Mouse (Mus musculus) megakaryocyte, embryonic 14.5 days (primary cell): ENCODE data around the gene 1700023F06Rik. TPM values are rescaled to one million over a fixed set of nuclear protein-coding genes. Genes with fewer than 3 reads are reported as not detected.

Source experiments
- H3K27me3 ChIP-seq: replicated peaks from 2 replicates; pipeline ENCODE3; 2012; ENCODE audit warnings: inconsistent platforms
- H3K36me3 ChIP-seq: replicated peaks from 2 replicates; pipeline ENCODE3; 2012; ENCODE audit warnings: low read length, inconsistent platforms, mixed read lengths
- H3K4me1 ChIP-seq: 2 replicates; pipeline ENCODE4 v1.6.1; 2012; ENCODE audit warnings: inconsistent platforms
- H3K4me3 ChIP-seq: replicated peaks from 2 replicates; pipeline ENCODE3; 2012; ENCODE audit warnings: moderate library complexity, mild to moderate bottlenecking, inconsistent platforms
- H3K9me3 ChIP-seq: 2 replicates; pipeline ENCODE4 v1.6.1; 2012; ENCODE audit warnings: inconsistent platforms
- FLI1 ChIP-seq: IDR thresholded peaks from 2 replicates; pipeline ENCODE4 v1.6.1; 2012; ENCODE audit warnings: low read length, inconsistent platforms, mixed read lengths
- GATA1 ChIP-seq: IDR thresholded peaks from 3 replicates; pipeline ENCODE4 v1.6.1; 2012; ENCODE audit warnings: mixed read lengths, low read length, inconsistent platforms, borderline replicate concordance
- polyA plus RNA-seq: library from polyadenylated mRNA; stranded (reverse); fragments of >175 nt; gene quantifications from 2 replicates; pipeline ENCODE4 v1.2.3, GENCODE M21; 2012; ENCODE audit warnings: low replicate concordance; ENCODE audit not compliant: insufficient read depth

1700023F06Rik gene
- polyA plus RNA-seq, 1 experiment = not detected

- no peaks in the 10 kb centered on the region for H3K9me3 ChIP-seq
- H3K27me3 ChIP-seq = peaks cover 36% of the 10 kb centered on the region
- no peak overlapping the region for H3K4me3 ChIP-seq
- peaks cover 74% of the 10 kb centered on the region for H3K4me1 ChIP-seq
- TF ChIP-seq GATA1 = no peak
- TF ChIP-seq FLI1 = no peak
- H3K36me3 ChIP-seq = peaks cover 22% of the 10 kb centered on the region
Measured at GRCm38 (mm10) chr11:103176510-103176909, 31.8 kb downstream of the 1700023F06Rik start.

DNA sequence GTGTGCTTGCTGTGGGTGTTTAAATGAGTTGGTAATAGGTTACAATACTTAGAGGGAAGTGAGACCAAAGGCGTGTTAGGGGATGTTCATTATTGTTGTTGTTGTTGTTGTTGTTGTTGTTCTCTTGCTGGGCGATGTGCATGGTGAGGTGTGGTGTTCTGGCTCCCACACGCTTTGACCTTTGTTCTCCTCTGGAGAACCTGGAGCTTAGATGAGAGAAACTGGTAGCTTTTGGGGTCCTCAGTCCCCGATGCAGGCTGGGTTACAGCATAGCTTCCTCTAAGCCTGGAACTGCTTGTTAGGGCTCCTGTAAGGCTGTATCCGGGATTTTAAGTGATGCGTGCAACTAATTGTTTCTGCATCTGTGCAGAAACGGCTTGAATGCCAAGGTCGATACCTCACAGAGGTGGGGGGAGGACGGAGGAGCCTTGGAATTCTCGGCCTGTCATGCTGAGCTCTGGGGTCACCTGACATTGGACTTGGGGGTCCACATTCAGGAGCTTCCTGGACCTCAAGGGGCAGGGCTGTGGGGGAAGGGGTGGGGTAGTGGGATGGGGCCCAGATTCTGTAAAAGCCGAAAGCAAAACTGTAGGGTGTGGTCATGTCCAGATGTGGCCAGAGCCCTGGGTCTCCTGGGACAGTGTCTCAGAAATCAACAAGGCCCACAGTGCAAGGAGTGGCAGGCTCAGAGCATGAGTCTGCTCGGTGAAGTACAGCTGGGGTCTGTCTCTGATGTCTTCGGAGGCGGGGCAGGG is 32.5 kb downstream of the 1700023F06Rik start:
- Histone ChIP-seq H3K27me3 (peaks cover 42% of the 10 kb centered on the region), H3K4me1 (peaks cover 81% of the 10 kb centered on the region), H3K36me3 (peaks cover 22% of the 10 kb centered on the region), H3K9me3 (no peaks in the 10 kb centered on the region), H3K4me3 (peak overlapping the region; percentile 11)
- TF ChIP-seq GATA1 (no peak), FLI1 (no peak)

DNA sequence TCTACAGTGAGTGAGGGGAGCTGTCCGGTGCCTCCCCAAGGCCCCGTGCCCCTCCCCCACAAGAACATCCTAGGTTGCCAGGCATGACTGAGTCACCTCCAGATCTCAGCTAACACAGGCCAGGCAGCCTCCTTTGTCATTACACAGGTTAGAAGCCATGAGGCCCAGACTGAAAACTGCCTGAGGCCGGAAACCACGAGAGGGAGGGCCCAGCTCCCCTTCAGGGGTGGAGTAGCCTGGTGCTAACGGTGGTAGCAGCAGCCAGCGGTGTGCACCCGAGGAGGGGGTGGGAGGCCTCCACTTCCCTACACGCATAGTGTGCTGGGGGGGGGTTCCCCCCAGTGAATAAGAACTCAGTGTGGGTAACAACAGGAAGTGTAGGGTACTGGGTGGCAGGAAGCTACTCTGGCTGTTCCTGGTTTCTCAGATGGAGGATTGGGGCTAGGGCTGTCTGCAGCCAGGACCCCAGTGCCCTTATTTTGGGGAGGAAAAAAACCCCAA is 33.4 kb downstream of the 1700023F06Rik start:
- Histone ChIP-seq H3K4me3 (peak overlapping the region; percentile 70), H3K27me3 (peaks cover 48% of the 10 kb centered on the region), H3K36me3 (peaks cover 14% of the 10 kb centered on the region), H3K9me3 (no peaks in the 10 kb centered on the region), H3K4me1 (peaks cover 90% of the 10 kb centered on the region)
- no peak for TF ChIP-seq GATA1
- no peak for TF ChIP-seq FLI1

DNA sequence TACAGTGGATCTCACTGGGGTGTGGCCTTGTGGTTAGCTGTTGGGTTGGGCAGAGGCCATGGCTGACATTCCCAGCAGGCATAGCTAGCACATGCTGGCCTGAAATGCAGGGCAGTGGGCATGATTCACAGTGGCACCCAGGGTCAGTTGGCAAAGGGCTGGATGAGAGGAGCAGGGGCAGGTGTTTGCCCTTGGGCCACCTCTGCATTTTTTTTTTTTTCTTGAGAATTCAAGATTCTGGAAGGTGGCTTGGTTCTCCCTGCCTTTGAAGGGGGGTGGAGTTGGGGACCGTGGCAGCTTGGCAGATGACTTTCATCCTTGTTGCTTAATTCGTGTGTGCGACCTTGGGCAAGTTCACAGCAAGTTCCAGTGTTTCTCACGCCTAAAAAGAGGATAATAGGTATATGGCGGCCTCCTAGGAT is 33.9 kb downstream of the 1700023F06Rik start:
- H3K4me1 ChIP-seq = peaks cover 90% of the 10 kb centered on the region
- peaks cover 9% of the 10 kb centered on the region for H3K36me3 ChIP-seq
- peak overlapping the region; percentile 74 for H3K4me3 ChIP-seq
- TF ChIP-seq GATA1 = no peak
- TF ChIP-seq FLI1 = no peak
- H3K27me3 ChIP-seq = peaks cover 48% of the 10 kb centered on the region
- H3K9me3 ChIP-seq = no peaks in the 10 kb centered on the region

DNA sequence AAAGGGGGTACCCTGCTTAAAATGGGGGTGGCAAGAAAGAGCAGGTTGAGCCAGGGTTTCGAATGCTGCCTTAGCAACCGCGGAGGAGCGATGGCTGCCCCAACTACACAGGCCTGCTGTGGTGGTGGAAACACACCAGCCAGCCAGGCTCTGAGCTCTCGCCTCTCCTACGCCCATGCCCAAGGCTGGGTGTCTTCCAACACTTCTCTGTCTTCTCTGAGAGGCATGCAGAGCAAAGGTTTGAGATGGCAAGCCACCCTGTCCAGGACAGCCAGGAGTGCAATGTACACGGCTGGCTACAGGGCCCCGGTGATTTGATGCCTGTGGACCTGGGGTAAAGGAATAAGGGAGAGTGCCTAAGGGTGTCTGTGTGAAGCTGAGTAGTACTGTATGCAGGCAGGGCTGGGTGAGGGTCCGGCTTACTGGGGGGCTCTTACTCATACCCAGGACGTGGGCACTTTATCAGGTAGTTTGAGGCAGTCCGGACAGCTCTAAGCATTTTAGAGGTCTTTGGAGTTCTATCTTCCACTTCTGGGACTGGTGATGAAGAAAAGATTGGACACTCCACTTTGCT is 34.5 kb downstream of the 1700023F06Rik start:
- TF ChIP-seq FLI1 = no peak
- no peak for TF ChIP-seq GATA1
- H3K4me1 ChIP-seq = peaks cover 92% of the 10 kb centered on the region
- H3K4me3 ChIP-seq = peak overlapping the region; percentile 52
- H3K36me3 ChIP-seq = peaks cover 3% of the 10 kb centered on the region
- H3K9me3 ChIP-seq = no peaks in the 10 kb centered on the region
- H3K27me3 ChIP-seq = peaks cover 47% of the 10 kb centered on the region

- peaks cover 46% of the 10 kb centered on the region for H3K27me3 ChIP-seq
- H3K4me3 ChIP-seq = peak overlapping the region; percentile 52
- TF ChIP-seq GATA1 (no peak), FLI1 (no peak)
- no peaks in the 10 kb centered on the region for H3K9me3 ChIP-seq
- peaks cover 91% of the 10 kb centered on the region for H3K4me1 ChIP-seq
- no peaks in the 10 kb centered on the region for H3K36me3 ChIP-seq
Measured at GRCm38 (mm10) chr11:103173041-103173770, 35.2 kb downstream of the 1700023F06Rik start.

- peaks cover 46% of the 10 kb centered on the region for H3K27me3 ChIP-seq
- H3K36me3 ChIP-seq = no peaks in the 10 kb centered on the region
- H3K4me3 ChIP-seq = peak overlapping the region; percentile 92
- H3K4me1 ChIP-seq = peaks cover 84% of the 10 kb centered on the region
- H3K9me3 ChIP-seq = no peaks in the 10 kb centered on the region
- TF ChIP-seq GATA1 (no peak), FLI1 (no peak)
Measured at GRCm38 (mm10) chr11:103172392-103173040, 35.8 kb downstream of the 1700023F06Rik start.

- no peaks in the 10 kb centered on the region for H3K36me3 ChIP-seq
- peak overlapping the region; percentile 92 for H3K4me3 ChIP-seq
- no peaks in the 10 kb centered on the region for H3K9me3 ChIP-seq
- peaks cover 48% of the 10 kb centered on the region for H3K27me3 ChIP-seq
- TF ChIP-seq FLI1 = no peak
- TF ChIP-seq GATA1 = no peak
- H3K4me1 ChIP-seq = peaks cover 77% of the 10 kb centered on the region
Measured at GRCm38 (mm10) chr11:103171703-103172391, 36.5 kb downstream of the 1700023F06Rik start.

GRCm38 (mm10) chr11:103171286-103171620 is 37.1 kb downstream of the 1700023F06Rik start:
- Histone ChIP-seq H3K27me3 (peaks cover 48% of the 10 kb centered on the region), H3K9me3 (peaks cover 5% of the 10 kb centered on the region), H3K36me3 (no peaks in the 10 kb centered on the region), H3K4me3 (peak overlapping the region; percentile 92), H3K4me1 (peaks cover 71% of the 10 kb centered on the region)
- TF ChIP-seq GATA1 (no peak), FLI1 (no peak)
